Mouse (Mus musculus): Measurements from ENCODE around the gene Ccer2.

DNA sequence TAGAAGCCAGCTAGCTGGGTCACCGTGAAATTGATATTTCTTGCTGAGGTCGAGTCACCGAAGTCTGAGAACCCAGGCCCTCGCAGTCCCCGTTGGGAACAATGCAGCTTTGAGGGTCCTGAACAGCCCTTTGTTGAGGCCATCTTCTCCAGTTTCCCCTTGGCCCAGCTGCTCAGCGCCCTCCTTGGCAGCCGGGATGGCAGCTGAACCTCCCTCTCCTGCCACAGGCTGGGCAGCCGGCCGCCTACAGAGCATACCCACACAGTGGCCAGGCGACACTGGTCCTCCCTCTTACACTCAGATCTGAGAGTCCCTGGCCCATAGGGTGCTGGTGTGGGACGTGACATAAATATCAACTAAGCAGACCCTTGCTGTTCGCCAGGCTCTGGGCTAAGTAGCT is 18.2 kb downstream of the Ccer2 start:
- TF ChIP-seq CTCF (IDR thresholded peaks at IDR 0.05; ENCODE audit: extremely low read depth, insufficient read depth, insufficient read length, insufficient replicate concordance) (no peak), POLR2A (IDR thresholded peaks at IDR 0.05; ENCODE audit: low read depth, low read length) (no peak)

Measured in spleen, adult 2 months (tissue).